Mouse (Mus musculus): ENCODE data around the gene Megf8. TPM values are rescaled to one million over a fixed set of nuclear protein-coding genes. Genes with fewer than 3 reads are reported as not detected.
A peak's percentile ranks its signal among the peaks of the same experiment; 100 is the strongest.

Megf8 gene
- polyA plus RNA-seq, 1 experiment from 2014 or later: 5.6 TPM

DNA sequence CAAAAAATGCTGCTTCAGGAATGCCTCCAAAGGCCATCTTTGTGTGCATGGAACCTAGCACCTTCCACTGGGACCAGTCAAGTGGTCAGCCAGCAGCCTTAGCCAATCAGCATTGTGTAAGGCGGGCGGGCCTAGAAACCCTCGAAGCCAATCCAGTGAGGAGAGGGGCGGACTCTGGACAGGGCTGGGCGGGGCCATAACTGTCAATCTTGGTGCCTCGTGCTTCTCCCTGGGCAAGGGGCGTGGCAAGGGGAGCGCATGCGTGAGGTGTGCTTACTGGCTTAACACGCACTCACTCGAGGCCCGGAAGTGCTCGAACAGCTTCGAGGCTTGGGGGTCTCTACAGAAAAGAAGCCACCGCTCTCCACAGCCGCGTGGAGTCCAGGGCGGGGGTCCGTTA, 15.9 kb upstream of the Megf8 start, which contains the start of gene Prr19:
Gene Prr19, plus strand, starts transcription at position 349 of the 400 bp plus-strand sequence.
- no peak within 1 kb of the TSS for H3K27ac ChIP-seq
- H3K4me3 ChIP-seq (ENCODE audit: inconsistent target): no peak within 1 kb of the TSS
- WGBS (ENCODE audit: missing documents): 88% methylated on average over 12 of the region's 19 CpGs
- no peaks in the 10 kb centered on the region for H3K79me2 ChIP-seq (ENCODE audit: inconsistent target)
- no peaks in the 10 kb centered on the region for H3K36me3 ChIP-seq (ENCODE audit: inconsistent target)

DNA sequence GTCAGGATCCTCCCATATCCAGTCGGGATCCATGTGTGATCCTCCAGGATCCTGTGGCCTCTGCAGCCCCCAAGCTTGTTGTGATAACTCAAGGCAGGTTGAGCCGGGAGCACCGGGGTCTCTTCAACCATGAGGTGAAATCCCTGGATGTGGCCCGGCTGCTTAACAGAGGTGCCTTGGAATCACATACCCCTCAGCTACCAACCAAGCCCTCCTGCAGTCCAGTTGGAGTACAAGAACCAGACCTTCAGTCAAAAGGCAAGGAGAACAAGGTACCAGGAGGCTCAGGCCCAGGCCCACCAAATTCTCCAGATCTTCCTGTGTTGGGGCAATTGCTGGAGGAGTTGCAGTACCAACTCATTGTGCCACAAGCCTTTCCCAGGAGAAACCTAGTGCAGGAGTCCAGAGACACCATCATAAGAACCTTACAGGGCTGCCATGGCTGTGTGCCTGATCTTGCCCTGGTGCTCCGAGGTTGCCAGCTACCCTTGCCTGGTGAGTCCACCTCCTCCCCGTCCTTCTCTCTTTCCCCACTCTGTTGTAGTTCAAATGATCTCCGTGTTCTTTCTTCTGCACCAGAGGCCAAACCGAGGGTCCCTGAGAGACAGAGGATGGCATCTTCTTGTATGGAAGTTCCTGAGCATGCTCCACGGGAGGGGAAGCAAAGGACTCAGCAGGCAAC, 13.8 kb upstream of the Megf8 start:
- no peak overlapping the region for H3K4me3 ChIP-seq (ENCODE audit: inconsistent target)
- 69% methylated on average over 9 of the region's 9 CpGs for WGBS (ENCODE audit: missing documents)
- no peaks in the 10 kb centered on the region for H3K36me3 ChIP-seq (ENCODE audit: inconsistent target)
- H3K79me2 ChIP-seq (ENCODE audit: inconsistent target): no peaks in the 10 kb centered on the region
- H3K27ac ChIP-seq: no peak overlapping the region

DNA sequence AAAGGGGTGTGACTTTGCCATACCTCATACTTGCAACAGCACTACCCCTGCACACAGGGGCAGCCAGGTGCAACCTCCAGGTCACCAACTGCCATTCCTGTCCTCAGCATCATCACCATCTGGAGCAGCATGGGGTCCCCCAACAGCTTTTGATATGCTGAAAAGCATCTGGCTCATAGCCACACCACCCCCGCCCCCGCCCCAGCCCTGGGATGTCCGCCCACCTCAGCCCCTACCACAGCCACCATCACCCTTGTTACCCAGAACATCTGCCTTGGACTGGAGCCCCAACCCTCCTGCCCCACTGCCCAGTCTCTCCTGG, 13.3 kb upstream of the Megf8 start:
- WGBS (ENCODE audit: missing documents): 88% methylated on average over 3 of the region's 3 CpGs
- Histone ChIP-seq H3K4me3 (ENCODE audit: inconsistent target) (no peak overlapping the region), H3K27ac (no peak overlapping the region), H3K36me3 (ENCODE audit: inconsistent target) (no peaks in the 10 kb centered on the region), H3K79me2 (ENCODE audit: inconsistent target) (no peaks in the 10 kb centered on the region)

DNA sequence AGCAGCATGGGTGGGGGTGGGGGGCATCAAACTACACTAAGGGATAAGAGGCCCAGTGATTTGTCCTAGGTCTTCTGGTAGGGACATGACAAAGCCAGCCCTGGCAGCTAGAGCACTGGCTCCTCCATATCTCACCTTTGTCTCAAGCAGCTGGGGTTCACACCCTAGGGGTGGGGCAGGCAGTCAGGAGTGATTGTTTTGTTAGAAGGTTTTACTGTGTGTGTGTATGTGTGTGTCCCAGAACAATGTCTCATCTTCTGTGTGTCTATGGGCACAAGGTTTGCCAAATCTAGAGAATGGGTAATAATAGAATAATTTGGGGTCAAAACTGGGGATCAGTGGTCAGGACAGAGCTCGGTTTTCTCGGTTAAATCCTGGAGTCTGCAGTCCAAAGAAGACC, 11.5 kb upstream of the Megf8 start:
- Histone ChIP-seq H3K4me3 (ENCODE audit: inconsistent target) (no peak overlapping the region), H3K36me3 (ENCODE audit: inconsistent target) (no peaks in the 10 kb centered on the region), H3K27ac (no peak overlapping the region), H3K79me2 (ENCODE audit: inconsistent target) (no peaks in the 10 kb centered on the region)
- 5% methylated on average over 2 of the region's 2 CpGs for WGBS (ENCODE audit: missing documents)

DNA sequence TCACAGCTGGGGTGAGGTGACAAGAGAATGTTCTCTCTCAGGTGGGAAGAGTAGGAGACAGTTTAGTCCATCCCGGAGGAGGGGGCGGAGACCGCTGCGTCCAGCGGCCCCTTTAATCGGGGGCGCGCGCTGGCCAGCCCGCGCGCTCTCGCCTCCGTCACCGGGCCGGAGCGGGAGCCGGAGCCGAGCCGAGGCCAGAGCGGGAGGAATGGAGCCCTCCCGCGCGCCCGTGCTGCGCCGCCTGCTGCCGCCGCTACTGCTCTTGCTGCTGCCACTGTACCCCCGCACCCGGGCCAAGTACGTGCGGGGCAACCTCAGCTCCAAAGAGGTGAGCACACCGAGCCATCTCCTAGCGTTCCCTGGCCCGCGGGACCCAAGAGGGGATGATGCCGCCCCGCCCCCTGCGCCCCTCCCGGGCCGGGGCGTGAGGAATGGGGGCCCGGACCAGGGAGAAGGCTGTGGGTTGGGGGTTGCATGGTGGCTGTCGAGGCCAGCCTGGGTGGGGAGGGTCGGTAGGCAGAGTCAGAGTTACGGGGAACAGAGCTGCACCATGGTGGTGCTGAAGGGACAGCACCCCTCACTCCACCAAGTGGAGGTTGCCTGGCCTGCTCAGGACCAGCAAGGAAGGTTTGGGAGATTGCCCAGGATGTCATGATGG, 10.9 kb upstream of the Megf8 start, which contains the start of gene Tmem145:
Gene Tmem145, plus strand, starts transcription at position 151 of the 658 bp plus-strand sequence.
- Histone ChIP-seq H3K79me2 (ENCODE audit: inconsistent target) (no peaks in the 10 kb centered on the region), H3K4me3 (ENCODE audit: inconsistent target) (no peak within 1 kb of the TSS)
- WGBS (ENCODE audit: missing documents): 4% methylated on average over 25 of the region's 47 CpGs

DNA sequence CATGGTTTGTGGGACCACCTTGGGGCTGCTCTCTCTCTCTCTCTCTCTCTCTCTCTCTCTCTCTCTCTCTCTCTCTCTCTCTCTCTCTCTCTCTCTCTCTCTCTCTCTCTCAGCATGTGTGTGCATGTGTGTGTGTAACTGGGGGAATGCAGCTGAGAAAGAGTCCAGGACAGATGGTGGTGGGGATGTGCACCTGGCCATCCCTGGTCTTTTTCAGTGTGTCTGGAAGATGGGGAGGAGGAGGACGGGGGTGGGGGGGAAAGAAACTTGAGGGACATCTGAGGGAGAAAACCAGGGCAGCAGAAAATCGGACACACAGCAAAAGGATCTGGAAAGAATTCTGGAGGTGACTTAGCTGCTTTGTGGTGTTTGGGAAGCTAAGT, 10.4 kb upstream of the Megf8 start:
- WGBS (ENCODE audit: missing documents): 46% methylated on average over 2 of the region's 2 CpGs

More for the DNA sequence above, 10.9 kb upstream of the Megf8 start, which contains the start of gene Tmem145:
- no peak within 1 kb of the TSS for H3K27ac ChIP-seq
- no peaks in the 10 kb centered on the region for H3K36me3 ChIP-seq (ENCODE audit: inconsistent target)

DNA sequence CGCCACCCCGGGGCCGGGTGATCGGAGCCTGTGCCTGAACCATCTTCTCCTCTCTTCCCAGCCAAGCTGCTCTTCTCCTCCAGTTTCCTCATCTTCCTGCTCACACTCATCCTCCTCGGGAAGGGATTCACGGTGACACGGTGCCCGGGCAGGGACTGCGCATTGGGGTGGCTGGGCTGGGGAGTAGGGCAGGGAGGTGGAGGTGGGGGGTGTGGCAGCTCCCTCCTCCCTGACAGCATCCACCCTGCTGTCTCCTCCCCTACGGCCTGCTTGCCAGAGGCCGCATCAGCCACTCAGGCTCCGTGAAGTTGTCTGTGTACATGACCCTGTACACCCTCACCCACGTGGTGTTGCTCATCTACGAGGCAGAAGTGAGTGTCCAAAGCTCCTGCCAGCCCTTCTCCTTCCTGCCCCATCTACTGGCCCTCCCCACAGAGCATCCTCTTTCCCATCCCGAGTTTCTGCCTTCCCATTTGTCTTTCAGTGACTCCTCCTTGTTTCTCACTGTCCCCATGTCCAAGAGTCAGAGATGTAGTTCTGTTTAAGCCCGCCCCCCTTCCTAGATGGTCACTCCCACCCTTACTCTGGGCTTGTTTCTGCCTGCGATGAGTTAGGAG, 8.2 kb upstream of the Megf8 start:
- no peak overlapping the region for H3K27ac ChIP-seq
- H3K79me2 ChIP-seq (ENCODE audit: inconsistent target): no peaks in the 10 kb centered on the region
- WGBS (ENCODE audit: missing documents): 63% methylated on average over 17 of the region's 17 CpGs
- no peak overlapping the region for H3K4me3 ChIP-seq (ENCODE audit: inconsistent target)
- no peaks in the 10 kb centered on the region for H3K36me3 ChIP-seq (ENCODE audit: inconsistent target)

More for the DNA sequence above, 10.4 kb upstream of the Megf8 start:
- Histone ChIP-seq H3K79me2 (ENCODE audit: inconsistent target) (no peaks in the 10 kb centered on the region), H3K36me3 (ENCODE audit: inconsistent target) (no peaks in the 10 kb centered on the region), H3K27ac (no peak overlapping the region), H3K4me3 (ENCODE audit: inconsistent target) (no peak overlapping the region)

DNA sequence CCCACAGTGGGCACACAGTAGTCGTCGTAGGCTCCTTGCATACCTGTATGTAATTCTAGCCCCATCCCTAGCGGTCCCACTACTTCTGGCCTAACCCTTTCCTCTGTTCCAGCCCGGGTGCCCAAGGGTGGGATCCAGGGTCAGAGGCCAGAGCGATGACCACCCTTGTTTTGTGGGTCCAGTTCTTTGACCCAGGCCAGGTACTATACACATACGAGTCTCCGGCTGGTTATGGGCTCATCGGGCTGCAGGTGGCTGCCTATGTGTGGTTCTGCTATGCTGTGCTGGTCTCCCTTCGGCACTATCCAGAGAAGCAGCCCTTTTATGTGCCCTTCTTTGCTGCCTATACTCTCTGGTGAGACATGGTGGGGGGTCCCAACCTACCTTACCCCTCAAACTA, 7.5 kb upstream of the Megf8 start:
- Histone ChIP-seq H3K4me3 (ENCODE audit: inconsistent target) (no peak overlapping the region), H3K27ac (no peak overlapping the region), H3K36me3 (ENCODE audit: inconsistent target) (no peaks in the 10 kb centered on the region), H3K79me2 (ENCODE audit: inconsistent target) (no peaks in the 10 kb centered on the region)
- 81% methylated on average over 9 of the region's 9 CpGs for WGBS (ENCODE audit: missing documents)

DNA sequence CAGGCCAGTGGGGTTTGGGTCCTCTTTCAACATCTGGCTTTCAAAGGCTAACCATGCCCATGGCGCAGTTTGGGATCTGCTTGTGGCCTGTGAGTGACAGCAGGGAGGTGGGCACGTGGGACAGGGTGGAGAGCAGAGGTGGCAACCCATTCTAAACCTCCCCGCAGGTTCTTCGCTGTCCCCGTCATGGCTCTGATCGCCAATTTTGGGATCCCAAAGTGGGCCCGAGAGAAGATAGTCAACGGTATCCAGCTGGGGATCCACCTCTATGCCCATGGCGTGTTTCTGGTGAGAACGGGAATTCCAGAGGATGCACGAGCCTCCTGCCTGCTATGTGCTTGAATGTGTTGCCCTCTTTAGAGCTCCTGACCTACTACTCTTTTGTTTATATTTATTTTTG, 5.8 kb upstream of the Megf8 start:
- no peaks in the 10 kb centered on the region for H3K79me2 ChIP-seq (ENCODE audit: inconsistent target)
- H3K4me3 ChIP-seq (ENCODE audit: inconsistent target): no peak overlapping the region
- H3K27ac ChIP-seq: no peak overlapping the region
- WGBS (ENCODE audit: missing documents): 83% methylated on average over 11 of the region's 11 CpGs
- no peaks in the 10 kb centered on the region for H3K36me3 ChIP-seq (ENCODE audit: inconsistent target)

DNA sequence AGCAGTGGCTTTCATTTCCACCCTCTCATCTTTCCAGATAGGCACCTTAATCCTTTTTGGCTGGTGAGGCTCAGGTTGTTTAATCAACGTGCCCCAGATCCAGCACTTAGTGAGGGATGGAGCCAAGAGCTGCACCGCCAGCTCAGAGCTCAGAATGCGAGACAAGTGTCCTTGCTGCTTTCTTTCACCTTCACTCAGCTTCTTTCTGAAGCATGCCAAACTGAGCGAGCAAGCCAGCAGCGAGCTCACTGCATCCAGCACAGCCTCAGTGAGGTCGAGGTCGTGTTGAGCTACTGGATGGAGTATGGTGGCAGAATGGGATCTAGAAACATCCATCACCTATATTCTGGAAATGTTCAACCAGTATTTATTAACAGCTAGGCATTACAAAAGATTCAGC, 3.6 kb upstream of the Megf8 start:
- Histone ChIP-seq H3K4me3 (ENCODE audit: inconsistent target) (no peak overlapping the region), H3K27ac (no peak overlapping the region), H3K79me2 (ENCODE audit: inconsistent target) (no peaks in the 10 kb centered on the region), H3K36me3 (ENCODE audit: inconsistent target) (no peaks in the 10 kb centered on the region)
- WGBS (ENCODE audit: missing documents): 48% methylated on average over 7 of the region's 7 CpGs

DNA sequence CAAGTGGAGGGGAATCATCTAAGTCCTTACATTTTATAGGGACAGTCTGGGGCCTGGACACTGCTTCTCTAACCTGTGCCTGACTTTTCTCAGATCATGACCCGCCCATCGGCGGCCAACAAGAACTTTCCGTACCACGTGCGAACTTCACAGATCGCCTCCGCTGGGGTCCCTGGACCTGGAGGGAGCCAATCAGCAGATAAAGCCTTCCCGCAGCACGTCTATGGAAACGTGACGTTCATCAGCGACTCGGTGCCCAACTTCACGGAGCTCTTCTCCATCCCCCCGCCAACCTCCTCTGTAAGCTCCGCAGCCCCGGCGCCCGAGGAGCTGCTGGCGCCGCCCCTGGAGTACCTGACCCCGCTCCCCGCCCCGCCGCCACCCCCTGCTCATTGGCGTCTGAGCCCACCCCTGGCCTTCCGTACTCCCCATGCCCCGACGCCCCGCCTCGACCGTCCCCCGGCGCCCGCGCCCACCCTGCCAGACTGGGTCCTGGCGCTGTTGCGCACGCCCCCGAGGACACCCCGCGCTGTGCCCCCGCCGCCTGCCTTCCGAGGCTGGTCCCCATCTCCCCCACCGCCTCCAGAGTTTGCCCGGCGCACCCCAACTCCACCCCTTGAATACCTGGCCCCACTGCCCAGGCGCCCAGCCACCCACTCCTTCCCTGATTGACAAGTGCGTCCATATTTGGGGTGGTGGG, 2.2 kb upstream of the Megf8 start:
- Histone ChIP-seq H3K36me3 (ENCODE audit: inconsistent target) (no peaks in the 10 kb centered on the region), H3K27ac (no peak overlapping the region), H3K4me3 (ENCODE audit: inconsistent target) (no peak overlapping the region), H3K79me2 (ENCODE audit: inconsistent target) (no peaks in the 10 kb centered on the region)
- WGBS (ENCODE audit: missing documents): 7% methylated on average over 20 of the region's 51 CpGs

DNA sequence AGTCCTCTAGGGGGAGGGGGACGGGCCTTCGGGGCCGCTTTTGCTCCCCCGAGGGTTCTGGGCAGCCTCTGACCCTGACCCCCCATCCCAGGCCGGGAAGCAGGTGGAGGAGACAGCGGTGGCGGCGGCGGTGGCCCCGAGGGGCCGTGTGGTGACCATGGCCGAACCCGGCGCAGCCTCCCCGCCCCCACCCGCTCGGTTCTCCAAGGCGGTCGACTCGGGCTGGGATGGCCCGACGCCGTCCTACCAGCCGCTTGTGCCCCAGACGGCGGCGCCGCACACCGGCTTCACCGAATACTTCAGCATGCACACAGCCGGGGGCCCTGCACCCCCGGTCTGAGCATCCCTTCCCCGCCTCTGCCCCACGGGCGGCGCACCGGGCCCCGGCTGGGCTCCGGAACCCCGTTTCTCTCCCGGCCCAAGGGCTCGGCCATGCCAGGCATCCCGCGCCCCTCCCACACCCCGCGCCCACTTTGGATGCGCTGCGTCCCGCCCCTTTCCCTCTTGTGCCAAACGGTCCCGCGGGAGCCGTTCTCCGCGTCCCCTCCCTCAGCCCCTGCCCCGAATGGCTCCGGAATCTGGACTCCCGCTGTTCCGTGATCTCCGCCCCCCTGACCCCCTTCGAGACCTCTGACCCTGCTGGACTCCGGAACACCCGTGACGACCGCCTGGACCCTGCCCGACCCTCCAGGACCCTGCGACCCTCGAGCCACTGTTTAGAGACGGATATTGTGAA, 1.5 kb upstream of the Megf8 start:
- 2% methylated on average over 67 of the region's 69 CpGs for WGBS (ENCODE audit: missing documents)
- Histone ChIP-seq H3K4me3 (ENCODE audit: inconsistent target) (no peak overlapping the region), H3K27ac (no peak overlapping the region), H3K36me3 (ENCODE audit: inconsistent target) (no peaks in the 10 kb centered on the region), H3K79me2 (ENCODE audit: inconsistent target) (no peaks in the 10 kb centered on the region)

DNA sequence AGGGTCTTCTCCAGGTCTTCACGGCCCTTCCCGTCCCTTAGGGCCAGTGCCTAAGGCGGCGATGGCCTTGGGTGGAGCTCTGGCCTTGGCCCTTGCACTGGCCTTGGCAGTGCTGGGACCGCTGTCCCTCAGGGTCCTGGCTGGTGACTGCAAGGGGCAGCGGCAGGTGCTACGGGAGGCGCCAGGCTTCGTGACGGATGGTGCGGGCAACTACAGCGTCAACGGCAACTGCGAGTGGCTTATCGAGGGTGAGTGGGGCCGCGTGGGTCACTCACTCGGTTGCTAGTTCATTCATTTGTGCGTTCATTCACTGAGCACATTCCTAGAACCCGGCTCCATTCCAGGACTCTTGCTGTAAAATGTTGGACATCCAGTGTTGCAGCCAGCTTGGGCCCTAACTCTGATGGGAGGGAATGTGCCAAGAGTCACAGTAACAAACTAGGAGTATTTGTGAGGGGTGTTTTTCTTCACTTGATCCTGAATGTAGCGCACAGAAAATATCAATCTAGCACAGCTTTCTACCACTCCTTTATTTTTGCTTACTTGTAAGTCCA, 559 bp downstream of the Megf8 start:
- H3K4me3 ChIP-seq (ENCODE audit: inconsistent target): peak overlapping the region; percentile 54
- no peak overlapping the region for H3K27ac ChIP-seq
- no peaks in the 10 kb centered on the region for H3K36me3 ChIP-seq (ENCODE audit: inconsistent target)
- H3K79me2 ChIP-seq (ENCODE audit: inconsistent target): no peaks in the 10 kb centered on the region
- 83% methylated on average over 21 of the region's 21 CpGs for WGBS (ENCODE audit: missing documents)

DNA sequence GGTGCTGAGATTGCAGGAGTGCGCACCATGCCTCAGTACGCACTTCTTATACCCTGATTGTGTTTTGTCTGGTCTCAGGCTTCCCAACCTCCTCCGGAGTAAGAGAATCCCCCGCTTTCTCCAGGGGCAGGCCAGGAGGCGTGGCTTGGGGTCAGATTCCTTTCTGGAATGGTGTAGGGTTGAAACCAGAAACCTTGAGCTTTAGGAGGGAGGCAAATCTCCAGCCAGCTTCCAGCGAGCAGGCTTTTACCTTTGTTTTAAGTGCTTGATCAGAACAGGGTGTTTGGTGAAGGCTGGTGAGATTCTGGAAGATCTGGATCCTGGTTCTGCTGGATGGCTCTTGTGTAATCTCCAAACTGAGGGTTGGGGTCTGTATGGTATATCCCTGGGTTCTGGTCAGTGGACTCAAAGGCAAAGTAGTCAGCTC, 5.1 kb downstream of the Megf8 start:
- H3K36me3 ChIP-seq (ENCODE audit: inconsistent target): no peaks in the 10 kb centered on the region
- no peak overlapping the region for H3K27ac ChIP-seq
- no peak overlapping the region for H3K4me3 ChIP-seq (ENCODE audit: inconsistent target)
- H3K79me2 ChIP-seq (ENCODE audit: inconsistent target): no peaks in the 10 kb centered on the region
- 89% methylated on average over 6 of the region's 6 CpGs for WGBS (ENCODE audit: missing documents)
